Mouse (Mus musculus) liver, adult 2 months (tissue): Measurements from ENCODE around the gene Epha1.

ENCODE experiments used
- CTCF ChIP-seq: fragments of 200-500 bp; IDR thresholded peaks from 2 replicates; pipeline ENCODE4 v1.5.1; 2011; ENCODE audit warnings: low read depth, low read length, control low read depth
- POLR2A ChIP-seq: fragments of 200-500 bp; IDR thresholded peaks from 2 replicates; pipeline ENCODE4 v1.6.1; 2011; ENCODE audit warnings: low read length, control low read depth; ENCODE audit not compliant: insufficient read depth; ENCODE audit errors: extremely low read depth

GRCm38 (mm10) chr6:42326509-42326908 lies 46.6 kb downstream of the Epha1 start:
- TF ChIP-seq CTCF (no peak), POLR2A (no peak)
